Mouse (Mus musculus) erythroblast, adult 5-6 weeks (primary cell): Measurements from ENCODE around the gene Ptar1. TPM values are rescaled to one million over a fixed set of nuclear protein-coding genes. Genes with fewer than 3 reads are reported as not detected.
A peak's percentile ranks its signal among the peaks of the same experiment; 100 is the strongest.

ENCODE experiments used
- ATAC-seq: replicated peaks from 2 replicates; pipeline ENCODE4 v1.8.0; 2016; ENCODE audit warnings: moderate number of reproducible peaks, mild to moderate bottlenecking, moderate TSS enrichment, inconsistent platforms; ENCODE audit not compliant: poor library complexity, low FRiP score, severe bottlenecking
- total RNA-seq, 2 experiments: library from RNA; stranded (forward) in 1 of 2; stranded (reverse) in 1 of 2; fragments of 150-400 nt in 1 of 2; fragments of 200-764, 138-1000 nt in 1 of 2; gene quantifications; 2 replicates each; pipeline versions ENCODE4 v1.2.3 to v1.2.4; 2015 to 2017; ENCODE audit warnings: low replicate concordance in 2 of 2

Ptar1 gene
- 6.9 and 11.7 TPM in 2 replicates for total RNA-seq (2015; ENCODE audit: low replicate concordance)
- 6.7 and 8.8 TPM in 2 replicates for total RNA-seq (2017; ENCODE audit: low replicate concordance)

DNA sequence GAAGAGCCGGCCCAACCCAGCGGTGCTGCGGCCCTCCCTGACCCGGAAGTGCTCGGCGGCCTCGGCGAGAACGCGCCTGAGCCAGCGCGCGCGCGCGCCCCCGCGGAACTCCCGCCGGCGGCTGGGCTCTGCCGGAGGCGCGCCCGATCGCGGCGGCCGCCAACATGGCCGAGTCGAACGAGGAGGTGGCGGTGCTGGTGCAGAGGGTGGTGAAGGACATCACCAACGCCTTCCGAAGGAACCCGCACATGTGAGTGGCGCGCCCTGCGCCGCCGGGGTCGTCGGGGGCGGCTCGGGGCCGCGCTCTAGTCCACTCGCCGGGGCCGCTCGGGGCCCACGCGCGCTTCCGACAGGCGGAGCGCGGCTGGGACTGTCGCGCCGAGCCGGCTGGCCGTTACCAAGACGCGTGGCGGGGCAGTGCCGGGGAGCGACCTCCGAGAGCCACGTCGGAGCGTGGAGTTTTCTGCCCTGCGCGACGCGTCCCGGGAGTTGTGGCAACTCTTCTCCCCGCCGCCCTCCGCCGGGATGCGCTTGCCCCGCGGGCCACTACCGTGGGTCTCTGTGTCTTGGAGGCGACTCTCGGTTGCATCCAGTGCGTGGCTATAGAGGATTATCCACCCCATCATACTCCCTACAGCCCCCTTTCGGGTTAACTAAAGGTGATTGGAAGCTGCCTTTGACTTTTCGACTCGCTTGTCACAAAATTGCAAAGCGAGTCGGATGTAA is at the start of gene Ptar1:
TSS of gene Ptar1 (plus strand) at position 134 of the 726 bp plus-strand sequence.
- ATAC-seq: peak; percentile 90

DNA sequence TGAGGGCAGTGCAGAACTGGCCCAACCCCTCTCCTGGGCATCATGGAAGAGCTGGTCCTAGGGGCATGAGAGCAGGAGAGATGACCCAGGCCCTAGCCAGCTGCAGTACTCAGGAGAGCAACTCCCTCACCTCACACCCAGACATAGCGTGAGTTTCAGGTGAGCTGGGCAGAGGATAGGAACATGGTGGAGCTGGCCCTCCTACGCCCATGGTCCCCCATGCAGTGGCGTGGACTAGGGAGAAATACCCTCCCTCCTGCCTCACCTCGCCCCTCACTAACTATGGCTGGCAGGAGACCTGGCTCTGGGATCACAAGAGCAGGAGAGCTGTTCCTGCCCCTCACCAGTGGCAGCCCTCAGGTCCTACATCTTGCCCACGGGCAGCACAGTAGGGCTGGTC is 43.4 kb upstream of the Ptar1 start:
- no peak for ATAC-seq

DNA sequence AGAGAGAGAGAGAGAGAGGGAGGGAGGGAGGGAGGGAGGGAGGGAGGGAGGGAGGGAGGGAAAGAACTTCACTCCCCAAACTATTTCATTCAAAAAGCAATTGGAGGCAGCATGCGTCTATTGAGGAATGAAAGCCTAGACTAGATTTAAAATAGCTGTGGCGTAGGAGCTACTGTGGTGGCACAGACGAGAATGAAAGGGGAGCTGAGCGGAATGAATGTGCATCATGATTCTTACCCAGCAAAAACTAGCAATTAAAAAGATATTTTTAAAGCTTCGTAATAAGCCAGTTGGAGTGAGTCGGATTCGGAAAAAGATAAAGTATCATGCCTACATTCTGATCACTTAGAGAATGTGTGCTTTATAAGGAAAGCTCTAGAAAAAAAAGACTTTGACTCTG is 41.9 kb upstream of the Ptar1 start:
- no peak for ATAC-seq

DNA sequence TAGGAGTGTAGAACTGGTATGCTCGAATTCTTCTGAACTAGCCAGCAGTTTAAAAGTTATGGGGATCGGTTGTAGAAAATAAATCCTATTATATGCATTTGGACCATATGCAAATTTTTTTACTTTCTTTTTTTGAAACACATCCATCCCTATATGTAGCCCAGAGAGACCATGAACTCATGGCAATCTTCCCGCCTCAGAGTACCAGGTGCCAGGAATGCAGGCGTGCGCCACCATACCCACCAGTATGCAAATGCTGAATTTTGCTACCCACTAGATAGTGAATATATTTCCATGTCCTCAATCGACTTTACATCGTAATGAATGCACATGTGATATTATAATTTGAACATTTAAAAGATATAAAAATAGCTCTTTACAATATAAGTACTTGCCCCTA is 39.9 kb upstream of the Ptar1 start:
- ATAC-seq: no peak

DNA sequence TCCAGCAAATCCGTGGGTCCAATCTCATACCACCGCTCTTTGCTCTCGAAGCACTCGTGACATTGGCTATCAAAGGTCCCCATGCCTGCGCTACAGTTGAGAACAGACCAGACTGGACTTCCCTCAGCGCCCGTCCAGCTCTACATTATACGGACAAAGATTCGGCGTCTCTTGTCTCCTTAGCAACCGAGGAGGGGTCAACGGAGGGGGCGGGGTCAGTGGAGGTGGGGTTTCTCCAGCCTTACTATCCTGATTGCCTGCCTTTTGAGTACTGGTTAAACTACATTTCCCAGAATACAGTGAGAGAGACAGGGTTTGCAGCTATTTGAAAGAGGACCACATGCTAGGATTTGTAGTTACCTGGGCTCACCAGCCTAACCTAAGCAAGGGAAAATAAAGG is 34.6 kb upstream of the Ptar1 start, which contains the start of gene 1700028P14Rik:
TSS of gene 1700028P14Rik (minus strand) at position 169 of the 400 bp plus-strand sequence.
- ATAC-seq: no peak

- ATAC-seq: no peak
Measured at GRCm38 (mm10) chr19:23653154-23653553, 34.1 kb upstream of the Ptar1 start.

- ATAC-seq: no peak
Measured at GRCm38 (mm10) chr19:23657261-23657932, 29.8 kb upstream of the Ptar1 start.

DNA sequence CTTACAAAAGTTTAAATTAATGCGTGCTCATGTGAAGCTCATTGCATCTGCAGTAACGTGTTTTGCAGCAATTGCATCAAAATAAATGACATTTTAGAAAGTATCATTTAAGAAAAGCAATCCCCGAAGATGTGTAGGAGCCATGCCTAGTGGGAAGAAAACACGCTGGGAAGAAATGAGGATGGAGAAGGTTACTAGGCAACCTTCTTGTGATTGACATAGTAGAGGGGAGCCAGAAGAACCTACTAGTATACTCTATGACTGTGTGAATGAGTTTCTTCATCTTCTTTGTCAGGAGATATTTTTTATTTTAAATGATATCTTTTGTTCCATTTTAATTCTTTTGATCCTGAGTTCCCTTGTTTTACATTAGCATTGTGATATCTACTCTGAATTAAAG is 28.9 kb upstream of the Ptar1 start:
- no peak for ATAC-seq

DNA sequence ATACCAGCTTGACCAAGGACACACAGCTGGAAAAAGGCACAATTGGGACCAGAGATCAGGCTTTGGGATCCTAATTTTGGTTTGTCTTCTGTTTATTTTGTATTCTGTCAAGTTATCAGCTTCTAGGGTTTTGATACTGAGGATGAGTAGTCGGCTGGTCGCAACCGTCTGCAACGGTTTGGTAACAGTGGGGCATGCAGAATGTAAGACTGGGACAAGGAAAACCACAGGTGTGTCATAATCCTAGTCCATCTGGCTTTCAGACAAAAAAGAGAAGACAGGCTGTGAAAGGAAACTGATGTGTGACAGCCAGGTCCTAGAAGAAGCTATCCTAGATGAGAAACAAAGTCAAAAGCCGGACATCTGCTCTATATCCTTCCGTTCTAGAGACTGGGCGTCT is 23.1 kb upstream of the Ptar1 start:
- ATAC-seq: no peak

GRCm38 (mm10) chr19:23668142-23668655 is 19.0 kb upstream of the Ptar1 start:
- no peak for ATAC-seq

DNA sequence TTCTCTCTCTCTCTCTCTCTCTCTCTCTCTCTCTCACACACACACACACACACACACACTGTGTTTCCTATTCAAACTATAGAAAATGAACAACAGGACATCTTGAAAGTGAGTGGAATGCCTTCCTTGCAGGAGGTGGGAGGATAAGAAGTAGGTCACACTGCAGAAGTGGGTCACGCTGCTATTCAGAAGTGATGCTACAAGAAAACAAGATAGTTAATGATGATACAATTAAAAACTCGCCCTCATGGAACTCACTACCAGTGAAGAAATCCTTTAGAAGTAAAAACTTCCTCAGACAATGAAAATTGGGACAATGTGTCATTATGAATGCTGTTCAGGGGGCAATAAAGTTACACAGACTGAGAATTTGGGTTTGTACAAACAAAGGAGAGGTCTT is 14.2 kb upstream of the Ptar1 start:
- no peak for ATAC-seq

GRCm38 (mm10) chr19:23675656-23676055 is 11.6 kb upstream of the Ptar1 start:
- peak; percentile 78 for ATAC-seq

- no peak for ATAC-seq
Measured at GRCm38 (mm10) chr19:23686962-23687295, 300 bp upstream of the Ptar1 start.

DNA sequence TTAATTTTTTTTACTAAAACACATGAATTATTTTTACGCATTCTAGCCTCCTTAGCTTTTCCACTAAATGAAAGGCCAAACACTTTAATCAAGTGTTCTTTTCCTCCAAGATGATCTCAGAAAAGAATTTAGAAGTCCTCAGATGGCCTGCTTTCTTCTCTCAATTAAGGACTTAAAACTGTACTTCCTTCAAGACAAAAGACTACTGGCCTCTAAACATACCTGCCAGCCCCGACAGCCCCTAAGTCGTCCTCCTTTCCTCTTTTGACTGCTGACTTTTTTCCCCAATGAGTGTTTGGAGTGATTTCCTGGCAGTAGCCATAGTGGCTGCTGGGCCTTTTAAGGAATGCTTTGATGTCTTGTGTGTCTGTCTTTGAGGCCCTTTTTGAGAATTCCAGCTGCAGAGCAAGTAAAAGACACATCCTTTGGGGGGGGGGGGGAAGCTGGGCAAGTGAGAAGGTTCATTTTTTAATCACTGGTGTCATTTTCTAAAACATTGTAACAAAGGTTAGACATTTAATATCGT is 1.3 kb downstream of the Ptar1 start:
- no peak for ATAC-seq

DNA sequence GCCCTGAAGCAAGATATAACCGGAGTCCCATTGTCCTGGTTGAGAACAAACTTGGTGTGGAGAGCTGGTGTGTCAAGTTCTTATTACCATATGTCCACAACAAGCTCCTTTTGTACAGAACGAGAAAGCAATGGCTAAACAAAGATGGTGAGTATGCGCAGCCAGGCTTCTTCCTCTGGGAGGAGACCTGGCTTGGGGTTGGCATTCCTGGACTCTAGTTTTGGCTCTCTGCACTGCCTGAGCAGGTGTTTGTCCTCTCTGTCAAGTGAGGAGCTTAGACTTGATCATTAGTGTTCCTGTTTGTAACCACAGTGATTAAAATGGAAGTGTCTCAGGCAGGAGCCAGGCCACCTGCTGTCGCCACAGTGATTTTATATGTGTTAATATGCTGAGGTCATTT is 7.1 kb downstream of the Ptar1 start:
- ATAC-seq: no peak

DNA sequence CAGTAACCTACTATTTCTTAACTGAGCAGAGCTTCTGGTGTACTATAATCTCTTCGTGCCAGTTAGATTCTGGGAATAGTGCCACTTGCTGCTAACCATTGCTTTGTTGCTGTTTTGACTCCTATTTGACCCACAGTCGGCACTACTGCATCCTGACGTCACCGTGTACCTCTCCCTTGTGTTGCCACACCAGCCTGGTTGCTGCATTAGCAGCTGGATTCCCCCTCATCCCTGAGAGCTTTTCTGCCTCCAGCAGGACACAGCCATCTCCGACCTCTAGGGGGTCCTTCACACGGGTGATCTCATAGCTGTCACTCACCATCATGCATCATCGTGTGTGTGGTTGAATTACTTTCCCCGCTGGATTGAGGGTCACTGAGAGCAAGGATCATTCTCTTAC is 10.6 kb downstream of the Ptar1 start:
- ATAC-seq: no peak

GRCm38 (mm10) chr19:23698366-23698765 is 11.1 kb downstream of the Ptar1 start:
- no peak for ATAC-seq

- ATAC-seq: no peak
Measured at GRCm38 (mm10) chr19:23699131-23699530, 11.9 kb downstream of the Ptar1 start.

- ATAC-seq: no peak
Measured at GRCm38 (mm10) chr19:23702896-23703295, 15.7 kb downstream of the Ptar1 start.

DNA sequence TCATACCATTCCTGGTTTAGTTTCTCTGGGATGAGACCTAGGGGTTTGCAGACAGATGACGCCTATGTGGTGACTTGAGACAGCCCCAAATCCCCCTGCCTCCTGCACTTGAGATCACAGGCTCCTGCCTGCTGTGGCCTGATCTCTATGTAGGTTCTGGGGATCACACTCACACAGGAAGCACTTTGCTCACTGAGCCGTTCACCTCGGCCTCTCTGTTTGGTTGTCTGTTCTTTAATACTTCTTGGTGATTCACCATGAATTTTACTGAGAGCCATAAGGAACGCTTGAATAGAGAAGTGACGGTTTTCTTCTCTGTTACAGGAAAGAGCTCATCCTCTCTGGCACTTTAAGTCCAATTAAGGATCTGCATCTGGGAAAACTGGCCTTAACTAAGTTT is 18.2 kb downstream of the Ptar1 start:
- no peak for ATAC-seq

DNA sequence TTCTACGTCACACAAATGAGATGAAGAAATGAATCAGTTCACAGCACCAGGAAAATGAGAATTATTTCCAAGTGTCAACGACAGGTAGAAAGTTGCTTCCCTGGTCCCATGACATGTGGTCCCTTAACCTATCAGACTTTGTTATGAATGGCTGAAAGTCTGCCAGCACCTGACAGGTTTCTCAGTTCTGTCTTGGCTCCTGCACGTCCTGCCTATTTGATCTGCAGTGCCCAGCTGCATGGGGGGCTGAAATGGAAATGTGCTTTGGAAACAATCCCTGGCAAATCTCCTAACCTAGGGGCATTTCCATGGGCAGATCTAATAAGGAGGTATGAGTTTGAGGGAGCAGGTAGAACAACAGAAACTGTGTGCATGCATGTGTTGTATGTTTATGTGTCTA is 59.3 kb downstream of the Ptar1 start:
- ATAC-seq: no peak
